Mouse (Mus musculus) cerebellum, adult 2 months (tissue): ENCODE results near the gene Hadhb.

Experiments
- CTCF ChIP-seq: fragments of 200-500 bp; IDR thresholded peaks from 2 replicates; pipeline ENCODE4 v1.5.1; 2011; ENCODE audit warnings: low read depth, mild to moderate bottlenecking, control low read depth, low read length, moderate library complexity, borderline replicate concordance; ENCODE audit not compliant: insufficient read depth
- POLR2A ChIP-seq: fragments of 200-500 bp; IDR thresholded peaks from 2 replicates; pipeline ENCODE4 v1.6.1; 2011; ENCODE audit warnings: low read length, control low read depth, borderline replicate concordance; ENCODE audit not compliant: insufficient read depth

DNA sequence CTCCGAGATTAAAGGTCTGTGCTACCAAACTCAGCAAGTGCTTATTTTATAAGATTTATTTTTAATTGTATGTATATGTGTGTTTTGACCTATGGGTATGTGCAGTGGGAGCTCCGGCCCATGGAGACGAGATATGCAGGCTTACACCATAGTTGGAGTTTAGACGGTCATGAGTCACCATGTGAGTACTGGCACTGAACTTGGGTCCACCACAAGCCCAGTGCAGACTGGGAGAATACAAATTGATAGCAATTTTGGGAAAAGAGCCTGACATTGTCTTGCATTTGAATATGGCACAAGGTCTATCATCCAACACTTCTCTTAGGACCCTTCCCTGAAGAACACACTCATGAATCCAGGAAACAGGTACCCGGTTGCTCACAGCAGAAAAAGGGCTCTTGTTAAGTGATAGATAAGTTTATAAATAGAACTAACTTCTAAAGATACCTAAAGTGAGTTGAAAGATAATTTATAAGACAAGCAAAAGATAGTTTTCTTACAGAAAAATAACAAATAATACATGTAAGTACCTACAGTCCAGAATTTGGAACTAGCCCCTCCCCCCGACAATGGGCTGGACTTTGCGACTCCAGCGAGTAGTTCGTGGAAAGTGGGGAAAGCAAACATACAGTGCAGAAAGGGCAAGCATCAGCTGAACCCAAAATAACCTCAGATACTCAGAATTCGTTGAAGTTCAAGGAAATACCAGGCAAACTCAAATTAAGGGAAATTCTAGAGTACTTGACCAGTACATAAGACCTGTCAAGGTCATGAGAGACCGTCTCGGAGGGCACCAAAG, 32.8 kb downstream of the Hadhb start:
- TF ChIP-seq CTCF (no peak), POLR2A (no peak)
